Mouse (Mus musculus) heart, embryonic 14.5 days (tissue): ENCODE results near the gene 2010109A12Rik. TPM values are rescaled to one million over a fixed set of nuclear protein-coding genes. Genes with fewer than 3 reads are reported as not detected.

ENCODE experiments used
- ATAC-seq: fragments of 200-750 bp; cut with Nextera tagmentation; 2 replicates; pipeline ENCODE4 v1.8.0; 2017; ENCODE audit warnings: low read depth, moderate TSS enrichment; ENCODE audit not compliant: insufficient number of reproducible peaks, insufficient read depth, low FRiP score
- H3K27ac ChIP-seq, 2 experiments: fragments of 200-500 bp in 1 of 2; fragments of 300-500 bp in 1 of 2; sonication (generic) in 1 of 2; replicated peaks in 1 of 2; 2 replicates each; pipeline ENCODE4 v1.5.1; 2012 to 2014; ENCODE audit warnings: low read depth in 2 of 2, low read length in 2 of 2, control low read depth in 1 of 2, mild to moderate bottlenecking in 1 of 2, mixed read lengths in 1 of 2; ENCODE audit not compliant: control insufficient read depth in 1 of 2, insufficient read depth in 1 of 2
- H3K27me3 ChIP-seq: fragments of 300-500 bp; sonication (generic); 2 replicates; pipeline ENCODE4 v1.6.1; 2014; ENCODE audit warnings: mild to moderate bottlenecking, low read length, control low read depth; ENCODE audit not compliant: control insufficient read depth, insufficient read depth
- H3K36me3 ChIP-seq: fragments of 300-500 bp; sonication (generic); 2 replicates; pipeline ENCODE4 v1.6.1; 2014; ENCODE audit warnings: mild to moderate bottlenecking, control low read depth, low read length, mixed read lengths; ENCODE audit not compliant: control insufficient read depth, insufficient read depth
- H3K4me1 ChIP-seq, 2 experiments: fragments of 200-500 bp in 1 of 2; fragments of 300-500 bp in 1 of 2; sonication (generic) in 1 of 2; 2 replicates each; pipeline ENCODE4 v1.6.1; 2012 to 2014; ENCODE audit warnings: low read length in 2 of 2, control low read depth in 1 of 2, mixed read lengths in 1 of 2; ENCODE audit not compliant: control insufficient read depth in 2 of 2, insufficient read depth in 2 of 2
- H3K4me2 ChIP-seq: fragments of 300-500 bp; sonication (generic); 2 replicates; pipeline ENCODE4 v1.6.1; 2014; ENCODE audit warnings: mild to moderate bottlenecking, low read length
- H3K4me3 ChIP-seq, 2 experiments: fragments of 200-500 bp in 1 of 2; fragments of 300-500 bp in 1 of 2; sonication (generic) in 1 of 2; 2 replicates each; pipeline ENCODE4 v1.5.1; 2012 to 2014; ENCODE audit warnings: low read length in 2 of 2, mild to moderate bottlenecking in 2 of 2, control low read depth in 1 of 2, low read depth in 1 of 2, moderate library complexity in 1 of 2; ENCODE audit not compliant: control insufficient read depth in 1 of 2, insufficient read depth in 1 of 2
- H3K9ac ChIP-seq: fragments of 300-500 bp; sonication (generic); 2 replicates; pipeline ENCODE4 v1.6.1; 2014; ENCODE audit warnings: mild to moderate bottlenecking, low read length
- H3K9me3 ChIP-seq: fragments of 300-500 bp; sonication (generic); 2 replicates; pipeline ENCODE4 v1.6.1; 2016; ENCODE audit warnings: low read length, control low read depth; ENCODE audit not compliant: control insufficient read depth
- WGBS: fragments of 180-500 bp; shearing (Covaris S2); extraction: QIAGEN DNeasy Blood & Tissue Kit; methylation state at CpG from one replicate; pipeline ENCODE4 v1.1.7; 2014; 5-methylcytosine and 5-hydroxymethylcytosine counted together
- polyA plus RNA-seq: library from polyadenylated mRNA; unstranded; fragments of >200 nt; fragmentation: Nextera tagmentation; extraction: Ambion mirVana; gene quantifications from 2 replicates; pipeline ENCODE4 v1.2.1, GENCODE M21; 2014

Gene 2010109A12Rik
- polyA plus RNA-seq, 1 experiment from 2014 or later, result 2.2 TPM

GRCm38 (mm10) chr5:93260983-93261382 is 54.7 kb downstream of the 2010109A12Rik start:
- Histone ChIP-seq H3K9ac (no peak overlapping the region), H3K27me3 (no peaks in the 10 kb centered on the region), H3K4me1 (peaks cover 9 to 21% of the 10 kb centered on the region in 2 experiments), H3K4me2 (no peak overlapping the region), H3K9me3 (0 out of 2 replicates have a peak, but pooled peaks cover 6% of the 10 kb centered on the region), H3K4me3 (no peak overlapping the region), H3K27ac (no peak overlapping the region), H3K36me3 (no peaks in the 10 kb centered on the region)
- WGBS, result 58% methylated on average over 3 of the region's 3 CpGs
- no peak for ATAC-seq

DNA sequence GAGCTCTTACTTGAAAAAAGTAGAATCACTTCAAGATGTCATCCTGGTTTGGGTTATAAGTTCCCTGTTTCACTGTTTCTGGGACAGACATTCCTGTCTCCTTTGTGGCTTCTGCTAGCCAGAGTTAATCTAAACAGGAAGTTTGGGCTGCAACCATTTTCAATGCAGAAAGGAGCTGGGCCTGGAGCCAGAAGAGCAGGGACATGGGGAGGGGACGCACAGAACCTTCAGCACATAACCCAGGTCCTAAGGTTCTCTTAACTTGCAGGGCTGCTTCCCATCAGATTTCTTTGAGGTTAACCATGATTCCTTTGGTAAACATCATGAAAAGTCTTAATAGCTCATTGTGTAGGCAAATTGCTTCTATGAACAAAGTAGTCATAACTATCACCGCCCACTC is 56.4 kb downstream of the 2010109A12Rik start:
- H3K27me3 ChIP-seq, result no peaks in the 10 kb centered on the region
- H3K9me3 ChIP-seq, result no peaks in the 10 kb centered on the region
- no peak overlapping the region for H3K4me2 ChIP-seq
- WGBS, result 60% methylated on average over 2 of the region's 2 CpGs
- H3K9ac ChIP-seq, result no peak overlapping the region
- H3K4me1 ChIP-seq, result peaks cover 9 to 26% of the 10 kb centered on the region in 2 experiments
- no peak overlapping the region for H3K4me3 ChIP-seq
- no peak for ATAC-seq
- no peaks in the 10 kb centered on the region for H3K36me3 ChIP-seq
- H3K27ac ChIP-seq, result no peak overlapping the region; a peak in 1 of 4 replicates

Other genes with a start within 250 kb of the 2010109A12Rik start
- gene Sowahb, start 161.5 kb upstream of the 2010109A12Rik start, polyA plus RNA-seq, result 0.11 TPM in 1 of 2 replicates, not detected in the other
- gene Sept11, start 113.1 kb upstream of the 2010109A12Rik start, polyA plus RNA-seq, result 83.8 and 85.3 TPM in 2 replicates
- 127 and 142 TPM in 2 replicates for gene Ccni, start within 50 bp of the 2010109A12Rik start, polyA plus RNA-seq
- 43.8 and 44.2 TPM in 2 replicates for gene Ccng2, start 60.7 kb downstream of the 2010109A12Rik start, polyA plus RNA-seq